Mouse (Mus musculus) ES-E14 (cell line): Measurements from ENCODE around the gene Islr. TPM values are rescaled to one million over a fixed set of nuclear protein-coding genes. Genes with fewer than 3 reads are reported as not detected.

ENCODE experiments used
- DNase-seq: peaks from one replicate; pipeline ENCODE4 v3.0.0-alpha.2; 2013; ENCODE audit warnings: low read depth, low spot score
- H3K27ac ChIP-seq: 2 replicates; pipeline ENCODE4 v1.5.1; 2012; ENCODE audit warnings: low read depth, mild to moderate bottlenecking, low read length, moderate library complexity, mixed read lengths; ENCODE audit not compliant: poor library complexity, insufficient read depth, severe bottlenecking
- H3K36me3 ChIP-seq: 2 replicates; pipeline ENCODE4 v1.6.1; 2012; ENCODE audit warnings: mild to moderate bottlenecking, low read length, moderate library complexity, mixed read lengths; ENCODE audit not compliant: control insufficient read depth, poor library complexity, insufficient read depth, severe bottlenecking
- H3K4me1 ChIP-seq, 2 experiments: fragments of 150-350 bp in 1 of 2; sonication (generic) in 1 of 2; 2 replicates each; pipeline ENCODE4 v1.6.1; 2012; ENCODE audit warnings: low read length in 2 of 2, mild to moderate bottlenecking in 1 of 2, mixed read lengths in 1 of 2; ENCODE audit not compliant: control insufficient read depth in 2 of 2, insufficient read depth in 2 of 2, poor library complexity in 1 of 2
- H3K4me3 ChIP-seq, 2 experiments: fragments of 150-350 bp in 1 of 2; sonication (generic) in 1 of 2; 2 replicates each; pipeline ENCODE4 v1.5.1; 2012; ENCODE audit warnings: low read length in 2 of 2, low read depth in 1 of 2, mild to moderate bottlenecking in 1 of 2, mixed read lengths in 1 of 2; ENCODE audit not compliant: insufficient read depth in 1 of 2, poor library complexity in 1 of 2, severe bottlenecking in 1 of 2
- H3K9ac ChIP-seq: 2 replicates; pipeline ENCODE4 v1.6.1; 2012; ENCODE audit warnings: low read depth, mild to moderate bottlenecking, low read length, mixed read lengths; ENCODE audit not compliant: poor library complexity, insufficient read depth, severe bottlenecking
- H3K9me3 ChIP-seq: fragments of 150-350 bp; sonication (generic); 2 replicates; pipeline ENCODE4 v1.6.1; 2012; ENCODE audit warnings: low read depth, mild to moderate bottlenecking, low read length; ENCODE audit not compliant: control insufficient read depth, insufficient read depth
- CHD2 ChIP-seq: IDR thresholded peaks from 2 replicates; pipeline ENCODE4 v1.6.1; 2014; ENCODE audit warnings: mild to moderate bottlenecking, low read depth, low read length, inconsistent platforms
- HCFC1 ChIP-seq: IDR thresholded peaks from 2 replicates; pipeline ENCODE4 v1.6.1; 2012; ENCODE audit warnings: low read length, inconsistent platforms, borderline replicate concordance; ENCODE audit not compliant: insufficient read depth
- MAFK ChIP-seq: IDR thresholded peaks from 2 replicates; pipeline ENCODE4 v1.6.1; 2014; ENCODE audit warnings: mild to moderate bottlenecking, low read depth, low read length, inconsistent platforms; ENCODE audit not compliant: insufficient read depth
- ZC3H11A ChIP-seq: IDR thresholded peaks from 2 replicates; pipeline ENCODE4 v1.6.1; 2012; ENCODE audit warnings: low read depth, mild to moderate bottlenecking, inconsistent platforms, low read length, borderline replicate concordance
- ZNF384 ChIP-seq: IDR thresholded peaks from 2 replicates; pipeline ENCODE4 v1.6.1; 2012; ENCODE audit warnings: low read depth, low read length, inconsistent platforms
- in situ Hi-C, 2 experiments: fragments of 600-800 bp; cut with MboI; formaldehyde crosslinking; loops; one replicate each; pipeline ENCODE4 v1.15.1; 2025; ENCODE audit warnings: low sequenced_read_pairs in 2 of 2, inconsistent platforms in 1 of 2; ENCODE audit not compliant: unreplicated experiment in 2 of 2
- total RNA-seq: library from RNA; depleted of rRNA; stranded (reverse); fragments of 300-350 nt; gene quantifications from 2 replicates; pipeline ENCODE4 v1.2.3, GENCODE M21; 2012

Islr gene
- total RNA-seq, 1 experiment = 0.22 TPM

- H3K27ac ChIP-seq = no peak overlapping the region
- no peaks in the 10 kb centered on the region for H3K36me3 ChIP-seq
- no peak overlapping the region for H3K9ac ChIP-seq
- in situ Hi-C loops = no loop called here
- no peak for DNase-seq
- no peaks in the 10 kb centered on the region for H3K9me3 ChIP-seq
- no peak for TF ChIP-seq HCFC1
- H3K4me3 ChIP-seq = no peak overlapping the region
- 0 out of 4 replicates have a peak, but pooled peaks cover 0 to 2% of the 10 kb centered on the region in 2 experiments for H3K4me1 ChIP-seq
Measured at GRCm38 (mm10) chr9:58165779-58166178, 38.3 kb downstream of the Islr start.

GRCm38 (mm10) chr9:58163146-58163545 is 41.0 kb downstream of the Islr start:
- Histone ChIP-seq H3K9ac (no peak overlapping the region), H3K27ac (no peak overlapping the region), H3K36me3 (no peaks in the 10 kb centered on the region), H3K4me1 (no peaks in the 10 kb centered on the region; a peak in 1 of 4 replicates), H3K4me3 (no peak overlapping the region), H3K9me3 (no peaks in the 10 kb centered on the region)
- DNase-seq = no peak
- no peak for TF ChIP-seq CHD2
- TF ChIP-seq ZNF384 = no peak
- TF ChIP-seq MAFK = no peak
- in situ Hi-C loops = no loop called here

DNA sequence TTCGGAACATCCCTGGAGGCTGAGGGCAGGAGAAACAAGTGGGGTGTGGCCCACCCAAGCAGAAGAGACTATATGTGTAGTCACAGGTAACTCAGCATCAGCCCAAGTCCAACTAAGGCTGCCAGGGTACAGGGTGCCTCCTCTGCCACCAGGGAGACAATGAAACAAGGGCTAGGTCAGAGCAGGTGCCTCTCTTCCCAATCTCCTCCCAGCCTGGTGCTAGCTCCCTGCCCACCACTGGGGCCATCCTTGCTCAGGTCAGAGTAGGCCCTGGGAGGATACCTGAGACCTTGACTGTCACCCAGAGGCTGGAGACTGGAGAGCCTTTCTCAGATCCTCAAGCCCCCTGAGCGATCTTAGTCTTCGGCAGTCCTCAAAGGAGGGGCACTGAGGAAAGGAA is 41.9 kb downstream of the Islr start:
- H3K4me3 ChIP-seq = no peak overlapping the region
- no peak for DNase-seq
- H3K4me1 ChIP-seq = no peaks in the 10 kb centered on the region; a peak in 1 of 4 replicates
- TF ChIP-seq MAFK = no peak
- TF ChIP-seq HCFC1 = no peak
- TF ChIP-seq CHD2 = no peak
- no peaks in the 10 kb centered on the region for H3K36me3 ChIP-seq
- H3K9ac ChIP-seq = no peak overlapping the region
- in situ Hi-C loops = no loop called here
- H3K27ac ChIP-seq = no peak overlapping the region
- no peaks in the 10 kb centered on the region for H3K9me3 ChIP-seq

GRCm38 (mm10) chr9:58160315-58160714 is 43.8 kb downstream of the Islr start:
- H3K9me3 ChIP-seq = no peaks in the 10 kb centered on the region
- H3K4me1 ChIP-seq = no peaks in the 10 kb centered on the region; a peak in 1 of 4 replicates
- no peak overlapping the region for H3K4me3 ChIP-seq
- H3K9ac ChIP-seq = no peak overlapping the region
- DNase-seq = no peak
- H3K36me3 ChIP-seq = no peaks in the 10 kb centered on the region
- in situ Hi-C loops = no loop called here
- H3K27ac ChIP-seq = no peak overlapping the region
- TF ChIP-seq ZC3H11A = no peak
- no peak for TF ChIP-seq CHD2
- no peak for TF ChIP-seq MAFK

GRCm38 (mm10) chr9:58159855-58160254 is 44.3 kb downstream of the Islr start:
- Histone ChIP-seq H3K9ac (no peak overlapping the region), H3K4me1 (no peaks in the 10 kb centered on the region; a peak in 1 of 4 replicates), H3K4me3 (no peak overlapping the region), H3K36me3 (no peaks in the 10 kb centered on the region), H3K27ac (no peak overlapping the region), H3K9me3 (no peaks in the 10 kb centered on the region)
- in situ Hi-C loops = no loop called here
- TF ChIP-seq MAFK (no peak), ZC3H11A (no peak)
- no peak for DNase-seq
